Mouse (Mus musculus) heart, postnatal 0 days (tissue): ENCODE data around the gene Avp.

Experiments
- CTCF ChIP-seq: IDR thresholded peaks from 2 replicates; pipeline ENCODE4 v1.5.1; 2016; ENCODE audit warnings: antibody characterized with exemption, control low read depth, low read depth
- EP300 ChIP-seq: IDR thresholded peaks from 2 replicates; pipeline ENCODE4 v1.6.1; 2016; ENCODE audit warnings: antibody characterized with exemption, low read depth

DNA sequence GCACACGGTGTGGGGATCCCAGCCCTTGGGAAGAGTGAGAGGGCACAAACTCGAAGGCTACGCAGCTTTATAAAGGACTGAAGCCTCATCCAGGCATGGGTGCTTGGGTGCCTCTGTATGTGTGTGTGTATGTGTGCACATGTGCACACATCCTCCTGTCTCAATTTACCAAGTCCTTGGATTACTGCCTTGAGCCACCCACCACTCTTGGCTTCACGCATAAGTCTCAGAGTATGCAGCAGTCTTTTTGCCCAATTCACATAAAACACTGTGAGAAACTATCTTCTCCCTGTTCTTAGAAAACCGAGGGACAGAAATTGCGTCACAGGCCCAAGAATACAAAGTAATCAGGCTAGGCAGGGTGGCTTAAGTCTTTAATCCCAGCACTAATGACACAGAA, 3.7 kb upstream of the Avp start:
- no peak for TF ChIP-seq CTCF
- TF ChIP-seq EP300, result no peak
